13 mouse cellular contexts compared by ENCODE assay signal in the genomic region with DNA sequence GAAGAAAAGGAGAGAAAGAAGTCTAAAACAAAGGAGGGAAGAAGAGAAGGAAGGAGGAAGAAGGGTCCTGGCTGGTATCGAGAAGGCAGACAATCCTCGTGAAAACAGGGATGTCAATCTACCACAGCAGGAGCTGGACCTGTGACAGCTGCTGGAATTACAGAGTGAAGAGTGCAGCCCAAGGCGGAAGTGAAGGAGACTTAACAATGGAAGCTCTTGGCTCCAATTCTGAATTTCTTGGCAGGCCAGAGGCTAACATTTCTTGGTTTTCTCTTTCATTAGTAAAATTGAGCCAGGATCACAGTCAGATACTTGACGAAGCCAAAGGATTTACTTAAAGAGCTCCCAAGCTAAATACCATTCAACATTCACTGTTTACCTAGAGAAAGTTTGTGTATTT. TPM values are rescaled to one million over a fixed set of nuclear protein-coding genes. Genes with fewer than 3 reads are reported as not detected.
DNase-seq lines count a peak whose midpoint lies in the region; ATAC-seq and TF ChIP-seq lines count a peak whose summit lies in the region.
"Had no signal": no experiment of that assay in that cellular context is flagged by ENCODE, and none has a peak within 500 bp of the region (broad histone marks: within the 10 kb centered on the region; RNA-seq: fewer than 3 reads in every experiment).

No protein-coding gene starts in this region.

- H3K9me3 ChIP-seq in kidney, postnatal 0 days (replicated peaks; ENCODE audit: low read length) = no peaks in the 10 kb centered on the region
- no peaks in the 10 kb centered on the region for H3K9me3 ChIP-seq in kidney, embryonic 16.5 days (ENCODE audit: low read length)
- H3K9me3 ChIP-seq: midbrain, embryonic 13.5 days had no signal

- H3K36me3 ChIP-seq in kidney, postnatal 0 days (ENCODE audit: insufficient read depth, low read length) = peaks cover 36% of the 10 kb centered on the region
- peaks cover 22% of the 10 kb centered on the region for H3K36me3 ChIP-seq in kidney, embryonic 16.5 days (ENCODE audit: insufficient read depth, low read length)

- H3K27me3 ChIP-seq in kidney, postnatal 0 days (ENCODE audit: insufficient read depth, low read length) = no peaks in the 10 kb centered on the region
- H3K27me3 ChIP-seq in kidney, embryonic 16.5 days (ENCODE audit: insufficient read depth, low read length) = no peaks in the 10 kb centered on the region
- H3K27me3 ChIP-seq: midbrain, embryonic 13.5 days had no signal

- DNase-seq in cerebellum, postnatal 14 days = peak; percentile 15 to 32
- no peak for DNase-seq in cerebellum, adult 8-10 months
- DNase-seq in kidney, postnatal 0 days (ENCODE audit: low spot score) = peak; percentile 43
- peak; percentile 28 for DNase-seq in gastrocnemius, postnatal 10 days
- peak; percentile 77 for DNase-seq in lung, postnatal 10 days
- no peak for DNase-seq in adrenal gland, postnatal 4 days (ENCODE audit: low spot score in 2 of 2)
- DNase-seq in cerebellum, adult 11-12 months = no peak
- DNase-seq: kidney, postnatal 25 days; right cerebral cortex, postnatal 14 days had no signal

- ATAC-seq in kidney, postnatal 0 days (replicated peaks; ENCODE audit: low FRiP score, low read depth) = no peak
- ATAC-seq in kidney, embryonic 16.5 days (ENCODE audit: low FRiP score, low TSS enrichment) = no peak
- ATAC-seq: forebrain, embryonic 16.5 days; midbrain, embryonic 13.5 days had no signal

- 72% methylated on average over 4 of the region's 4 CpGs for WGBS in kidney, postnatal 0 days
- WGBS in kidney, embryonic 16.5 days = 78% methylated on average over 4 of the region's 4 CpGs

- no peak overlapping the region for H3K4me3 ChIP-seq in kidney, postnatal 0 days (replicated peaks; ENCODE audit: low read depth, low read length)
- no peak overlapping the region for H3K4me3 ChIP-seq in kidney, embryonic 16.5 days (ENCODE audit: low read length)
- H3K4me3 ChIP-seq: midbrain, embryonic 13.5 days had no signal

- no peak for TF ChIP-seq CTCF in kidney, postnatal 0 days (IDR thresholded peaks at IDR 0.05; ENCODE audit: low read depth)

- H3K9ac ChIP-seq in kidney, postnatal 0 days (ENCODE audit: low read depth, low read length) = no peak overlapping the region
- H3K9ac ChIP-seq in kidney, embryonic 16.5 days (replicated peaks; ENCODE audit: low read length) = no peak overlapping the region
- H3K9ac ChIP-seq: liver, embryonic 14.5 days; midbrain, embryonic 13.5 days had no signal

- no peak overlapping the region for H3K27ac ChIP-seq in kidney, postnatal 0 days
- H3K27ac ChIP-seq in kidney, embryonic 16.5 days (ENCODE audit: low read length) = no peak overlapping the region
- H3K27ac ChIP-seq: liver, embryonic 14.5 days; midbrain, embryonic 13.5 days had no signal

- H3K4me2 ChIP-seq in kidney, postnatal 0 days (ENCODE audit: low read length) = no peak overlapping the region
- H3K4me2 ChIP-seq in kidney, embryonic 16.5 days (replicated peaks; ENCODE audit: low read depth, low read length) = no peak overlapping the region
- H3K4me2 ChIP-seq: midbrain, embryonic 13.5 days had no signal

- H3K4me1 ChIP-seq in kidney, postnatal 0 days (replicated peaks; ENCODE audit: insufficient read depth, low read length) = no peaks in the 10 kb centered on the region; the same call in 1 of the 2 replicates
- peaks cover 7% of the 10 kb centered on the region for H3K4me1 ChIP-seq in kidney, embryonic 16.5 days (ENCODE audit: insufficient read depth, low read length)
- H3K4me1 ChIP-seq: midbrain, embryonic 13.5 days had no signal

RNA-seq across cellular contexts. Expression of a gene that starts 31.7 kb away (rescaled TPM):
- polyA plus RNA-seq in kidney, postnatal 0 days (2015; fragmentation: Nextera tagmentation; extraction: Ambion mirVana) = 6.0 TPM in 2 replicates
- 8.8 and 9.3 TPM in 2 replicates for polyA plus RNA-seq in kidney, embryonic 16.5 days (2015; fragmentation: Nextera tagmentation; extraction: Ambion mirVana)
- 1 to 10 TPM; 7.6 to 8.9 TPM for total RNA-seq in gastrocnemius, postnatal 10 days (2021)
- total RNA-seq in adrenal gland, postnatal 4 days (2021) = 10 to 100 TPM; 19.5 to 22.3 TPM

RNA-seq across cellular contexts. Expression of a gene that starts 58.1 kb away (rescaled TPM):
- 11.1 and 11.8 TPM in 2 replicates for polyA plus RNA-seq in kidney, postnatal 0 days (2015; fragmentation: Nextera tagmentation; extraction: Ambion mirVana)
- polyA plus RNA-seq in kidney, embryonic 16.5 days (2015; fragmentation: Nextera tagmentation; extraction: Ambion mirVana) = 9.6 and 10.9 TPM in 2 replicates
- total RNA-seq in gastrocnemius, postnatal 10 days (2021) = 10 to 100 TPM; 18.0 to 19.4 TPM
- total RNA-seq in adrenal gland, postnatal 4 days (2021) = 10 to 100 TPM; 20.9 to 22.9 TPM

Comparison
In these comparisons a context has a peak if more than half of its experiments do, and no peak if none do; other contexts are left out.
1. DNase-seq: peak in cerebellum, postnatal 14 days (2 of 2), kidney, postnatal 0 days (single experiment), gastrocnemius, postnatal 10 days (single experiment) and lung, postnatal 10 days (single experiment); none in cerebellum, adult 8-10 months (single experiment), adrenal gland, postnatal 4 days (0 of 2) and cerebellum, adult 11-12 months (single experiment).